Mouse (Mus musculus) layer of hippocampus, adult 2 months (tissue): ENCODE measurements at regions not wholly inside any gene's neighbourhood (a gene's known extent, or its start where the extent isn't known, plus 50 kb on each side); places are given as distances from the start of the nearest gene placed in this dataset.
"Not testable (repeated sequence)": the region's sequence is repeated elsewhere in the genome, so short reads cannot be mapped to it uniquely, and the experiment has no call there.

Source experiments
- DNase-seq, 2 experiments: peaks; one replicate each; pipeline ENCODE4 v3.0.0; 2022; ENCODE audit warnings: low spot score in 2 of 2
- H3K27ac ChIP-seq: fragments of 200-600 bp; 2 replicates; pipeline ENCODE4 v1.8.1; 2022
- H3K4me3 ChIP-seq: fragments of 200-600 bp; 2 replicates; pipeline ENCODE4 v1.8.1; 2022; ENCODE audit warnings: mild to moderate bottlenecking
- CTCF ChIP-seq: fragments of 200-600 bp; conservative IDR thresholded peaks from 2 replicates; pipeline ENCODE4 v1.8.1; 2022; ENCODE audit warnings: antibody characterized with exemption, mild to moderate bottlenecking, moderate library complexity

- no peak for DNase-seq
- Histone ChIP-seq H3K27ac (no peak overlapping the region), H3K4me3 (no peak overlapping the region)
- no peak for TF ChIP-seq CTCF
Observed at GRCm38 (mm10) chr1:41916730-41917347, 778.7 kb upstream of the Pou3f3 start.

- not testable (repeated sequence) for H3K4me3 ChIP-seq, H3K27ac ChIP-seq, DNase-seq
Observed at GRCm38 (mm10) chr1:41917807-41918206, 777.8 kb upstream of the Pou3f3 start.

- Histone ChIP-seq H3K27ac (no peak overlapping the region), H3K4me3 (no peak overlapping the region)
- no peak for TF ChIP-seq CTCF
- DNase-seq: no peak
Observed at GRCm38 (mm10) chr1:41918394-41919262, 776.9 kb upstream of the Pou3f3 start.

- Histone ChIP-seq H3K4me3 (no peak overlapping the region), H3K27ac (no peak overlapping the region)
- TF ChIP-seq CTCF: no peak
- DNase-seq: no peak
Observed at GRCm38 (mm10) chr1:41933777-41934176, 761.8 kb upstream of the Pou3f3 start.

GRCm38 (mm10) chr1:41935912-41936478 is 759.6 kb upstream of the Pou3f3 start:
- TF ChIP-seq CTCF: no peak
- no peak for DNase-seq

GRCm38 (mm10) chr1:41960982-41961381 is 734.6 kb upstream of the Pou3f3 start:
- no peak for DNase-seq
- no peak overlapping the region for H3K27ac ChIP-seq
- no peak overlapping the region for H3K4me3 ChIP-seq
- TF ChIP-seq CTCF: peak; percentile 54

More at GRCm38 (mm10) chr1:41935912-41936478, 759.6 kb upstream of the Pou3f3 start:
- no peak overlapping the region for H3K4me3 ChIP-seq
- no peak overlapping the region for H3K27ac ChIP-seq

GRCm38 (mm10) chr1:41981545-41981944 is 714.0 kb upstream of the Pou3f3 start:
- DNase-seq: peak; percentile 25 to 51
- no peak overlapping the region for H3K4me3 ChIP-seq
- no peak for TF ChIP-seq CTCF
- peak overlapping the region; percentile 70 for H3K27ac ChIP-seq

- DNase-seq: peak; percentile 18 to 55
- H3K4me3 ChIP-seq: no peak overlapping the region
- TF ChIP-seq CTCF: no peak
- no peak overlapping the region for H3K27ac ChIP-seq
Observed at GRCm38 (mm10) chr1:42006235-42006634, 689.3 kb upstream of the Pou3f3 start.

GRCm38 (mm10) chr1:42008046-42008445 is 687.5 kb upstream of the Pou3f3 start:
- no peak for TF ChIP-seq CTCF
- Histone ChIP-seq H3K4me3 (no peak overlapping the region), H3K27ac (no peak overlapping the region)
- no peak for DNase-seq

GRCm38 (mm10) chr1:42012911-42013310 is 682.7 kb upstream of the Pou3f3 start:
- no peak overlapping the region for H3K4me3 ChIP-seq
- no peak for TF ChIP-seq CTCF
- peak; percentile 81 to 89 for DNase-seq
- peak overlapping the region; percentile 86 for H3K27ac ChIP-seq

GRCm38 (mm10) chr1:42018966-42019365 is 676.6 kb upstream of the Pou3f3 start:
- DNase-seq: no peak
- TF ChIP-seq CTCF: no peak
- H3K4me3 ChIP-seq: no peak overlapping the region
- H3K27ac ChIP-seq: no peak overlapping the region

- no peak for TF ChIP-seq CTCF
- DNase-seq: no peak
- no peak overlapping the region for H3K27ac ChIP-seq
- H3K4me3 ChIP-seq: no peak overlapping the region
Observed at GRCm38 (mm10) chr1:42025781-42026180, 669.8 kb upstream of the Pou3f3 start.

GRCm38 (mm10) chr1:42026423-42026822 is 669.1 kb upstream of the Pou3f3 start:
- Histone ChIP-seq H3K27ac (no peak overlapping the region), H3K4me3 (no peak overlapping the region)
- no peak for DNase-seq
- TF ChIP-seq CTCF: no peak
